Mouse (Mus musculus) lung, postnatal 4 days (tissue): ENCODE measurements around the gene Prpf8.
A peak's percentile ranks its signal among the peaks of the same experiment; 100 is the strongest.
"Not testable (repeated sequence)": the region's sequence is repeated elsewhere in the genome, so short reads cannot be mapped to it uniquely, and the experiment has no call there.

Experiments
- DNase-seq, 2 experiments: peaks; one replicate each; pipeline ENCODE4 v3.0.0; 2021

Prpf8 gene

GRCm38 (mm10) chr11:75535106-75535795 is 48.6 kb downstream of the Prpf8 start:
- no peak for DNase-seq

GRCm38 (mm10) chr11:75536255-75537024 is 49.8 kb downstream of the Prpf8 start:
- DNase-seq, result no peak

- DNase-seq, result no peak
These were observed 50.4 kb downstream of the Prpf8 start for GRCm38 (mm10) chr11:75537025-75537414.

DNA sequence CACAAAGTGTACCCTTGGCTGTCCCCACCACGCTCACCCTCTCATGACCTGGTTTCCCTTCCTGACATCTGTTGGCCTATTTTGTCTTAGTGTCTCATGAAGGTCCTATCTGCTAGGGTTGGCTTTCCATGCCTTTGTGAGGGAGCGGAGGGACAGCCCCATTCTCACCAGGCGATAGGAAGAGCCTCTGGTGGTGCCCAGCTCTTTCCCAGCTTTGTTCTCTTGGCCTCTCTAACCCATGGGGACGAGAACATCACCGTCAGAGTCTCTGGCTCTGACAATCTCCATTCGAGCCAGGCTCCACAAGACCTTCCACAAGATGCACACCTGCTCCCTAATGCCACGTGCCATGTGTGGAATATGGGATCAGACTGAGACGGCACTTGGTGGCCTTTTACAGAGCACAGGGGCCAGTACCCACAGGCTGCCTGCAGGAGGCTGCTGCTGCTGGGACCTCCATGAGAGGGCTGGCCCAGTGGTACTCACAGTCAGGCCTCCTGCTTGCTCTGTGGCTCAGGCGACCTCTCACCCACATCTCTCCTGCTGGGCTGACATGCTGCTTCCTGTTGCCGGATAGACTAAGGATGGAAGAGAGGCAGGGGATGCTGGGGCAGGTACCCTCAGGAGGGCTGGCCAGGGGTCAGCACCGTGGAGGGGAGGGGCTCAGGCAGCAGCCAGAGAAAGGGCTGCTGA is 51.0 kb downstream of the Prpf8 start:
- peak; percentile 59 to 64 for DNase-seq

GRCm38 (mm10) chr11:75538184-75538969 is 51.8 kb downstream of the Prpf8 start:
- peak in 1 of 2 experiments; percentile 59 for DNase-seq

GRCm38 (mm10) chr11:75538970-75539299 is 52.3 kb downstream of the Prpf8 start:
- no peak for DNase-seq

DNA sequence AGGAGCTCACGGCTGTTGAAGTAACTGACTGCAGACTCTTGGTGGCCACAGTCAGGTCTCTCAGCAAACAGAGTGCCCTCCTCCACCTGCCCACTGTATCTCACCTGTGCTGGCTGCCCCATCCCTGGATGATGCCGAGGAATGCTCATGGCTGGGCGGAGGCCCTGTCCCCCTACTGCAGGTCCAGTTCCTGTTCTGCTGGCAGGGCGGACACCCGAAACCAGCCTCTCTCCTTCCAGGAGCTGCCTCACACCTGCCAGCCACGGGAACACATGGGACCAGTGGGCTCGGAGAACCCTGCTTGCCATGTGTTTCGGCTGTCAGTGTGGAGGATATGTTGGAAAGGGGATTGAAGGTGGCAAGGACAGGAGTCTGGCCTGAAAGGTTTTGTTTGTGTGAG is 53.6 kb downstream of the Prpf8 start:
- DNase-seq, result no peak

- peak; percentile 46 to 55 for DNase-seq
These were observed 54.3 kb downstream of the Prpf8 start for GRCm38 (mm10) chr11:75540710-75541581.

- no peak for DNase-seq
These were observed 58.1 kb downstream of the Prpf8 start for GRCm38 (mm10) chr11:75544713-75545112.

DNA sequence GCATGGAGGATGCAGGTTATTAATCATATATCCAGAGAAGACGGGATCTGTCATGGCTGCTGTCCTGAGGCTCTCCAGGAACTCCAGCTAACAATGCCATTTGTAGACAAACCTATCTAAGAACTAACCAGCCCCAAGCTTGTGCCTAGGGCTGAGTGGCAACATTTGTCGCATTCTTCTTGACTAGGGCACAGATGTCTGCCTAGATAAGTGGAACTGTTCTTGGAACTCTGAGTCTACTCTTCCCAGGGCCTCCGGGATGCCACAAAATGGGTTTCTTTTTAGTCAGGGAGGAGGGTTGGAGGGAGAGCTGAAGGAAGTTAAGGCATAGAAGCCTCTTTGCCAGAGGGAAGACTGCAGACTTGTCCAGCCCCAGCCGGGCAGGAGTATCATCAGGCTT is 59.4 kb downstream of the Prpf8 start:
- no peak for DNase-seq

DNA sequence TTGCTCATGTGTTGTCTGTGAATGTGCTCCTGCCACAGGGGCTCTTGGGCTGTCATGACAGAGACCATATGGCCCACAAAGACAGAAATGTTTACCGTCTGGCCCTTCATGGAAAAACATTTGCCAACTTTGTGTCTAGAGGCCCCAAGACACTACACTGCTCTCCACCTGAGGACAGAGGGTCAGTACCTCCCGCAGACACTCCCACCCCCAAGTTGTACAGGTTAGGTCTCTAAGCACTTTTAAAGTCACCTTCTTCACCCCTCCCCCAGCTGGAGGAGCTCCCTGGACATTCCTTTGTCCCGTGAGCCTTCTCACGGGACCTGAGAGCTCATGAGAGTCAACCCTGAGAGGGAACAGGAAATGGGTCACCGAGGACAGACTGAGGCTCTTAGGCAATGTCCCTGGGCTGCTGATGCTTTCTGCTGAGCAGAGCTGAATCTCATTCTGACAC is 63.1 kb downstream of the Prpf8 start:
- DNase-seq, result peak; percentile 58 to 75

DNA sequence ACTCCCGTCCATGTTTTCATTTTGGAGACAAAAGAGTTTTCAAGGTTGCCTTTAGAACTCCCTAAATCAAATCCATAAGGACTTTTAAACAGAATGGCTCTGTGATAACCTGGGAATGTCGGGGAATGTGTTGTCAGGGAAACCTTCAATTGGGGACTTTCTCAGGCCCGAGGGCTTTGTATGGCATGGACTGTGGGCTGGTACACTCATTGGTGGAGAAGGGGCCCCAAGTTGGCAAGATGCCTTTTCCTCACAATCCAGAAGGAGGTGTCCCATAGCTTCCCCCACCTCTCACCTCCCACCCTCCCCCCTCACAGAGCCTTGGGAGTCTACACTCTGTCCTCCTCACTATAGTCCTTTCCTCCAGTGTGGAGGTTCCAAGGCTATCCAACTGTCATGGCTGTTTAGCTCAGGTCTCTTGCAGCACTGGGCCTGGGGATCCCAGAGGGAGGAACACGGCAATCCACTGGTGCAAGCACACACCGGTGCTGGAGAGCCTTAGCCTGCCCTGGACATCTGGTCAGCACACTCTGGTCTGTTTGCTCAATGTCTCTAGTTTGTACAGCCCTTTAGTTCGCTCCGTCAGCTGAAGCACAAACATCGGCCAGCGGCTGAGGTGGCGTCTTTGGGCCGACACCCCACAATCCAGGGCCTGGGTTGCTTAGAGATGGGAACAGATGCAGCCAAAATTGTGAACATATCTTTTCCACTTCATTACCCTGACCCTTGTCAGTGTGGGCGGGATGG is 63.8 kb downstream of the Prpf8 start:
- peak; percentile 65 to 89 for DNase-seq

GRCm38 (mm10) chr11:75551321-75551720 is 64.7 kb downstream of the Prpf8 start:
- no peak for DNase-seq

- peak; percentile 49 to 76 for DNase-seq
These were observed 65.4 kb downstream of the Prpf8 start for GRCm38 (mm10) chr11:75551961-75552441.

DNA sequence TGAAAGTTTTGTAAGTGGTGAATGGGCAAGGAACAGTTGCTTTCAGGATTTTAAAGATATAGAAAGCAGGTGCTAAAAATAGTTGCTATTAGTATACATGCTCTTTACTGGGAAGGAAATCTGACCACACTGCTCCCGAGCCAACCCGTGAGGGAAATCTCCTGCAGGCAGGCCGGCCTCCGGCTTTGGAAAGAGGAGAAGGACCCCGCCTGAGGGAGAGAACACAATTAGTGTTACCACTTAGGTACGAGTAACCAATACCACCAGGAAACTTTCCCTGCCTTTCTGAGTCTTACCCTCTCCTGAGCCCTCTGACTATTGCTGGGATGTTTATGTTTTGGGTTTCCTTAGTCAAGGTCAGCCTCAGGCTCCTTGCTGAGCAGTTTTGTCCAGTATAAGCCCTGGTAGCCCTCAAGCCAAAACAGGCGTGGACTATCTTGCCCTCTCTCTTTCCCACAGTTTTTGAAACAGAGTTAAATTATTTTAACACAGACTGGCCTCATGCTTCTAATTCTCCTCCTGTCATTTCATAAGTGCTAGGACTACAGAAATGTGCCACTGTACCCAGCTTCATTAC is 66.4 kb downstream of the Prpf8 start:
- no peak for DNase-seq

DNA sequence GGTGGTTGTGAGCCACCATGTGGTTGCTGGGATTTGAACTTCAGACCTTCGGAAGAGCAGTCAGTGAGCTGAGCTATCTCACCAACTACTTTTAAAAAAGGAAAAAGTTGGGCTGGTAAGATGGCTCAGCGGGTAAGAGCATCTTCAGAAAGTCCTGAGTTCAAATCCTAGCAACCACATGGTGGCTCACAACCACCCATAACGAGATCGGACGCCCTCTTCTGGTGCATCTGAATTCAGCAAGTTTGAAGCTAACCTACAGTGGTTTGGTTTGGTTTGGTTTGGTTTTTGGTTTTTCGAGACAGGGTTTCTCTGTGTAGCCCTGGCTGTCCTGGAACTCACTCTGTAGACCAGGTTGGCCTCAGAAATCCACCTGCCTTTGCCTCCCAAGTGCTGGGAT is 69.4 kb downstream of the Prpf8 start:
- not testable (repeated sequence) for DNase-seq

DNA sequence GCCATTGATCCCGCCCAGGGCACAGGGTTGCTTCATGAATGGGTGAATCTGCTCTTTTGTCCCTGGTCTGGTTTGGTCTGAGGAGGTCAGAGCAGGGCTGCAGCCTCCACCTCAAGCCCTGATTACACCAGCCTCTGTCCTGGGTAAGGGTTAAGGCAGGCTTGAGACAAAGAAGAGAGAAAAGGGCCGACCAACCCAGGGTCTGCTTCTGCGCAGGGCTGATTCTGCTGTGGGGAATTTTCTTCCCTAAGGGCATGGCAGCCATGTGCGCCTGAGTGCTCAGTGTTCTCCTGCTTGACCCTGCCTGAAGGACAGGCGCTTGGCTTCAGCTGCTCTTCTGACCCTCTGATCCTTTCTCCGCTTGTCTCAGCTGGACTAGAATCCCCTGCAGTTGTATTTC is 70.5 kb downstream of the Prpf8 start:
- no peak for DNase-seq

DNA sequence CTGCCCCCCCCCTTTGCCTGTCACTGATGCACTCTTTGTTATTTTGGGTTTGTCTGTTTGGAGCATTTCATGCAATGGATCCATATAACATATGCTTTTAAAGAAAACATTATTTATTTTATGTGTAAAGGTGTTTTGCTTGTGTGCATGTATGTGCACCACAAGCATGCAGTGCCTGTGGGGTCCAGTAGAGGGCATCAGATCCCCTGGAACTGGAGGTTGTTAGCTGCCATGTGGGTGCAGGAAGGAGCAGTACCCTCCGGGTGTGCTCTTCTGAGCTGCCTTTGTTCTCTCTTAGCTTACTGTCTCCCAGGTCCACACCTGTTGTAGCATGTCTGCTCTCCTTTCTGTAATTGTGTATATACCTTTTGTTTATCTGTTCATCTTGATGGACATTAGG is 71.5 kb downstream of the Prpf8 start:
- DNase-seq, result no peak
